Mouse (Mus musculus): ENCODE data around the gene Pck1. TPM values are rescaled to one million over a fixed set of nuclear protein-coding genes. Genes with fewer than 3 reads are reported as not detected.

Pck1 gene
- polyA plus RNA-seq, 1 experiment = 0.76 TPM

DNA sequence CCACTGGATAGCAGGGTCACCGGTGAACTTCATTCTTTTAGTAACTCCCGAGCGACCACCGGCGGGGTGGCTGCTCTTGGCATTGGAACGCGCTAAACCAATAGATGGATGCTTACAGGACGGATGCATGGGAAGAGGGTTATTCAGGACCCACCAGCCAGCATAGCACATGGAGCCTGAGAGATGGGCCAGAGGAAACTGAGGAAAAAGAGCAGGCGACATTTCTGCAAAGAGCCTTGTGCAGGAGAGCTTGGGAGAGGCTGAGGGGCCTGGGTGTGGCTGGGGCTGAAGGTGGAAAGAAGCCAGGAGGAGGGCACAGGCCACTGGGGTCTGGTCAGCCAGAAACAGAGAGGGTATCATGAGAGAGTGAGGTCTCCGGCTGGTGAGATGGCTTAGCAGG, 30.5 kb downstream of the Pck1 start:
- no peak for DNase-seq (ENCODE audit: low read depth in 1 of 2, low spot score in 2 of 2)
- Histone ChIP-seq H3K4me1 (ENCODE audit: control insufficient read depth, insufficient read depth, insufficient read length) (no peaks in the 10 kb centered on the region), H3K36me3 (ENCODE audit: control insufficient read depth, insufficient read depth, low read length) (no peaks in the 10 kb centered on the region), H3K27me3 (ENCODE audit: control insufficient read depth, insufficient read depth, low read length) (no peaks in the 10 kb centered on the region), H3K27ac (ENCODE audit: insufficient read depth, low read length) (no peak overlapping the region), H3K4me3 (ENCODE audit: extremely low read depth, insufficient read depth, insufficient read length) (no peak overlapping the region)
- no peak for TF ChIP-seq CTCF (IDR thresholded peaks at IDR 0.05; ENCODE audit: extremely low read depth, insufficient read depth, insufficient read length, insufficient replicate concordance)
- no peak for TF ChIP-seq POLR2A (IDR thresholded peaks at IDR 0.05; ENCODE audit: low read depth, low read length)
- 89% methylated on average over 10 of the region's 10 CpGs for WGBS

DNA sequence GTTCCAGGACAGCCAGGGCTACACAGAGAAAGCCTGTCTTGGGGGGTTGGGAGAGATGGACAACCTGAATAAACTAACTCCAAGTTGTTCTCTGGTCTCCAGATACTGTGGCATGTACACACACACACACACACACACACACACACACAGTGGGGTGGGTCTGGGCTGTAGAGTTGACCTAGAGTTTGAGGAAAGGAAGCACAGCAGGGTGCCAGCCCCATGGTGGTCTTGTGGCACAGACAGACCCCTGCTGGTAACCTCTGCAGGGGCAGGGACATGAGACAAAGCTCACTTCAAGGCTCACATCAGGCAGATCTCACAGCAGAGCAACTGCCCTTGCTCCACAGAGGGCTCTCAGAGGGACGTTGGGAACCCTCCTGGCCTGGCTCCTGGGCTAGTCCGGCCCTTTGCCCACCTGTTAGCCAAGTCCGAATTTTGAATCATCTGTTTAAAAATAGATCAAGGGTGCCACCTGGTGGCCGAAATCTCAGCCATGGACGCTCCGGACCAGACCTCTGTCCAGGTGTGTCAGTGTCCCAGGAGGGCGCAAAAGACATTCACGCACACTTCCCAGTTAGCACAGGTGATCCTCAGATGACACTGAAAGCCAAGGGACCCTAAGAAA, 31.1 kb downstream of the Pck1 start:
- Histone ChIP-seq H3K4me1 (ENCODE audit: control insufficient read depth, insufficient read depth, insufficient read length) (no peaks in the 10 kb centered on the region), H3K4me3 (ENCODE audit: extremely low read depth, insufficient read depth, insufficient read length) (no peak overlapping the region), H3K36me3 (ENCODE audit: control insufficient read depth, insufficient read depth, low read length) (no peaks in the 10 kb centered on the region), H3K27me3 (ENCODE audit: control insufficient read depth, insufficient read depth, low read length) (no peaks in the 10 kb centered on the region), H3K27ac (ENCODE audit: insufficient read depth, low read length) (no peak overlapping the region)
- 7% methylated on average over 8 of the region's 8 CpGs for WGBS
- TF ChIP-seq POLR2A (IDR thresholded peaks at IDR 0.05; ENCODE audit: low read depth, low read length) (no peak), CTCF (IDR thresholded peaks at IDR 0.05; ENCODE audit: extremely low read depth, insufficient read depth, insufficient read length, insufficient replicate concordance) (peak; percentile 59; the same call in 1 of the 2 replicates)
- peak in 1 of 2 experiments; percentile 45 for DNase-seq (ENCODE audit: low read depth in 1 of 2, low spot score in 2 of 2)

DNA sequence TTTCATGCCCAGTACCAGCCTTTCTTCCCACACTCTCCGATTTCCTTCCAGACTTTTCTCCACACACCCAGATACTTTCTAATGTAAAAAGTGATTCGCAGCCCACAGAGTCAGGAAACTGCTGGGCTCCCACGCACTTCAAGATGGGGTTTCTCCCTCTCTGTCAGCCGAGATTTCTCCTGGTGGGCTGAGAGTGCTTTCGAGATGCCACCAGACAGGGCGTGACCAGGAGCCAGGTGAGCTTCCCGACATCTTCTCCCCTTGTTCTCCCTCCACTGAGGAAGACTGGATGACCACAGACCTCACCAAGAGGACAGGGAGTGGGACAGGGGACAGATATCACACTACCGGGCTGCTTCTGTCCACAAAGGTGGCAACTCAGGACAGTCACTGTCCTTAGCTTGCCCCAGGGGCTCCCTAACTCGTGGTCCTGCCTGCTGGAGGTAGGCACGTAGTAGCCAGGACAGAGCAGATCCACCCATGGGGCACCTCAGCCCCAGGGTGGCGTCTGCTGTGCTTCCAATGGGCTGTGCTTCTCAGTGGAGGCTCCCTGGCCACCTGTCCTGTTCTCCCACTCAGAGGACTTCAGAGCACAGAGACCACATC, 31.7 kb downstream of the Pck1 start:
- Histone ChIP-seq H3K27ac (ENCODE audit: insufficient read depth, low read length) (no peak overlapping the region), H3K4me1 (ENCODE audit: control insufficient read depth, insufficient read depth, insufficient read length) (no peaks in the 10 kb centered on the region), H3K4me3 (ENCODE audit: extremely low read depth, insufficient read depth, insufficient read length) (no peak overlapping the region), H3K36me3 (ENCODE audit: control insufficient read depth, insufficient read depth, low read length) (no peaks in the 10 kb centered on the region), H3K27me3 (ENCODE audit: control insufficient read depth, insufficient read depth, low read length) (no peaks in the 10 kb centered on the region)
- TF ChIP-seq POLR2A (IDR thresholded peaks at IDR 0.05; ENCODE audit: low read depth, low read length) (no peak), CTCF (IDR thresholded peaks at IDR 0.05; ENCODE audit: extremely low read depth, insufficient read depth, insufficient read length, insufficient replicate concordance) (no peak)
- no peak for DNase-seq (ENCODE audit: low read depth in 1 of 2, low spot score in 2 of 2)
- WGBS = 54% methylated on average over 11 of the region's 11 CpGs

DNA sequence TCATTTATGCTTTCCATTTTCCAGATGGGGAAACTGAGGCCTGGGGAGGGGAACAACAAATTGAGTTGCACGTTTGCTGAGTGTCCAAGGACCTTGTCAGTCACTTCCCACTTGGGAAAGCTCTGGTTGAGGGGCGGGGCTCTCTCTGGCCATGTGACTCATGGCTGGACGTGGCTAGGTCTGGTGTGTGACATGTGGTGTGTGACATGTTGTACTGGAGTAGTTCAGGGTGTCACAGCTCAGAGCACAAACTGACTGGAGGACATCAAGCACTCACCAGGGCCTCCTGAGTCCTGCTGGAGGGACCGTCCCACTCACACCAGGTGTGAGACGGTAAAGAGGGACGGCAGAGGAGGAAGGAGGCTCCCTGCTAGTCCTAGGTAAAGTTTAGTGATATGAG, 32.4 kb downstream of the Pck1 start:
- Histone ChIP-seq H3K4me1 (ENCODE audit: control insufficient read depth, insufficient read depth, insufficient read length) (no peaks in the 10 kb centered on the region), H3K27ac (ENCODE audit: insufficient read depth, low read length) (no peak overlapping the region), H3K36me3 (ENCODE audit: control insufficient read depth, insufficient read depth, low read length) (no peaks in the 10 kb centered on the region), H3K27me3 (ENCODE audit: control insufficient read depth, insufficient read depth, low read length) (no peaks in the 10 kb centered on the region), H3K4me3 (ENCODE audit: extremely low read depth, insufficient read depth, insufficient read length) (no peak overlapping the region)
- 58% methylated on average over 6 of the region's 6 CpGs for WGBS
- no peak for DNase-seq (ENCODE audit: low read depth in 1 of 2, low spot score in 2 of 2)
- TF ChIP-seq POLR2A (IDR thresholded peaks at IDR 0.05; ENCODE audit: low read depth, low read length) (no peak), CTCF (IDR thresholded peaks at IDR 0.05; ENCODE audit: extremely low read depth, insufficient read depth, insufficient read length, insufficient replicate concordance) (no peak)

DNA sequence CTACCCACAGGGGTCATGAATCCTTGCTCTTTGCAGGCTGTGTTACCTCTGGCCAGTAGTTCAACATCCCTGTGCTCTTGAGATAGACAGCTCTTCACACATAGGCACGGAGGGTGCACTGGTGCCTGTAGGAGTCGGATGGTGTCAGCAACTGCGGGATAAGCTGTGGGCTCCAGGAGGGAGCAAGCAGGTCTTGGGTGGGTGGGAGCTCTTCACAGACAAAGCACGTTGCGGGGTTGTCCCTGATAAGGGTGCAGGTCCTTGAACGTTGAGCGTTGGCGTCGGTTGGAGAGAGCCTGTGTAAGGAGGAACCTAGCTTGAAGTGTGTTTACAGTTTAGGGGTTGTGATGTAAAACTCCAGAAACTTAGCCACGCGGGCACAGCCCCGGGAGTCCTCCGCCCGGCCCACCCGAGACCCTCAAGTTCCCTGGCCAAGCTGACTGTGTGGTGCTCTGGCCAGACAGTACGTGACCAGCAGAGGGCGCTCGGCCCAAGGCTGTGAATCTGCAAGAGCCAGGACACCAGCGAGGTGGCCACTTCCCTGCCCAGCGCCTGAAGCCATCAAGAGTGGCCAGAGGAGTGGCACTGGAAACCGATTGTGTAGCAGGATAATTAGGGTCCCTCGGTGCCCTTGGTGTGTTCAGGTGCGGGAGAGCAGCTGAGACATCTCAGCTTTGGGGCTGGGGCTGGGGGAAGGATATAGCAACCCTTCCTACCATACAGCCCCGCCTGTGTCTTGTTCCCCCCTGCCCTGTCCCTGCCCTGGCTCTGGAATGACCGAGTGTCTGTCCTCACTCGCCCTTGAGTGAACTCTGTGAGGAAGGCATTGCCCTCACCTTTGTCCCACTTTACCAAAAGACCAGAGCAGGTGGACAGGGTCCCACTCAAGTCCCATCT, 33.4 kb downstream of the Pck1 start:
- no peak overlapping the region for H3K4me3 ChIP-seq (ENCODE audit: extremely low read depth, insufficient read depth, insufficient read length)
- WGBS = 27% methylated on average over 26 of the region's 26 CpGs
- H3K4me1 ChIP-seq (ENCODE audit: control insufficient read depth, insufficient read depth, insufficient read length) = no peaks in the 10 kb centered on the region
- H3K27ac ChIP-seq (ENCODE audit: insufficient read depth, low read length) = no peak overlapping the region
- no peak for TF ChIP-seq POLR2A (IDR thresholded peaks at IDR 0.05; ENCODE audit: low read depth, low read length)
- peak; percentile 97 for TF ChIP-seq CTCF (IDR thresholded peaks at IDR 0.05; ENCODE audit: extremely low read depth, insufficient read depth, insufficient read length, insufficient replicate concordance)
- peak in 1 of 2 experiments; percentile 75 for DNase-seq (ENCODE audit: low read depth in 1 of 2, low spot score in 2 of 2)
- H3K27me3 ChIP-seq (ENCODE audit: control insufficient read depth, insufficient read depth, low read length) = no peaks in the 10 kb centered on the region
- no peaks in the 10 kb centered on the region for H3K36me3 ChIP-seq (ENCODE audit: control insufficient read depth, insufficient read depth, low read length)

DNA sequence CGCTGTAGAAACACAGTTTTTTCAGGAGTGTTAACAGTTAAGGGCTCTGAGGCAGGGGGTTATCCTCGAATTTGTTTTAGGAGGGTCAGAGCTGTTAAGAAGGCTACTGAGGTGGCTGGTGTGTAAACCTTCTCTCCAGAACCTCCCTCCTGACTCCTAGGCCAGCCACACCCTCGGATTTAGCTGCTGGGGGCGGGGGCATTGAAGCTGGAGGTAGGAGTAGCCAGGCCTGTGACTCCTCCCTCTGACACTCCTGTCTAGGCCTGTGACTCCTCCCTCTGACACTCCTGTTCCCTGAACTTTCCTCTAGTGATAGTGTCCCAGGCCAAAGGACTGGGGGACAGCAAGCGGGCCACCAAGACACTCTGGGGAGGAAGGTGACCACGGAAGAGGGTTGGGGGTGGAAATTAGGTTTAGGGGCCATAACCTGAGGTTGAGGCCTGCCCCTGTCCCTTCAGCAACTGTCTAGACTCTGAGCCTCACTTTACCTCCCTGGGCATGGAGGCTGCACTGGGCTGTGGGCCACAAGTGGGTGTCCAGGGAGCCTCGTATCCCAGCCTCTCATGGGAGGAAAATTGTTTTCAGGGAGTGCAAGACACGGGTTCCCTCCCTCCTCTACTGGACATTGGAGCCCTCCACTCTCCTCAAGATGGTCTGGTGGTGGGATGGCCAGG, 34.5 kb downstream of the Pck1 start:
- DNase-seq (ENCODE audit: low read depth in 1 of 2, low spot score in 2 of 2) = peak in 1 of 2 experiments; percentile 2
- Histone ChIP-seq H3K27ac (ENCODE audit: insufficient read depth, low read length) (no peak overlapping the region), H3K36me3 (ENCODE audit: control insufficient read depth, insufficient read depth, low read length) (no peaks in the 10 kb centered on the region), H3K4me3 (ENCODE audit: extremely low read depth, insufficient read depth, insufficient read length) (no peak overlapping the region), H3K4me1 (ENCODE audit: control insufficient read depth, insufficient read depth, insufficient read length) (no peaks in the 10 kb centered on the region), H3K27me3 (ENCODE audit: control insufficient read depth, insufficient read depth, low read length) (no peaks in the 10 kb centered on the region)
- WGBS = 52% methylated on average over 8 of the region's 8 CpGs
- TF ChIP-seq POLR2A (IDR thresholded peaks at IDR 0.05; ENCODE audit: low read depth, low read length) = no peak
- TF ChIP-seq CTCF (IDR thresholded peaks at IDR 0.05; ENCODE audit: extremely low read depth, insufficient read depth, insufficient read length, insufficient replicate concordance) = no peak
